Mouse (Mus musculus) spleen, adult 18-20 months (tissue): ENCODE results near the gene 4933416C03Rik.

Source experiments
- DNase-seq, 2 experiments: peaks; one replicate each; pipeline ENCODE4 v3.0.0; 2022; ENCODE audit warnings: mixed read lengths in 2 of 2

Gene 4933416C03Rik

GRCm38 (mm10) chr10:116078636-116079035 lies 35.1 kb downstream of the 4933416C03Rik start:
- DNase-seq = no peak

DNA sequence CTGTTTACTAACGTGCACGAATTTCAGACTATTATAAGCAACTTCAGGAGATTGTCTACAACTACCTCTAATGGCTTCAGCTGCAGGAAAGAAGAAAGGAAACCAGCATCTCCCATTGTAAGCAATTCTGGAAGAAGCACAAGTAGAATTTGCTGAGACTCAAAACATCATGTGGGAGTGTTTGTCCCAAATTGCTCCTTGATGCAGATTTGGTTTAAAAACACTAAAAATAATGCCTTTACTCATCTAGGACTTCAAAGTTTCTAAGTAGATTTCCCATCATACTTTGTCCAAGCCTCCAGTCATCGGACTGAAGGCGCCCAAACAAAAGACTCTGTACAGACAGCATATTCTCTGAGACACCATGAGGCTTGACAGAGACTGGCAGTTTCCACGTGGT lies 37.8 kb downstream of the 4933416C03Rik start:
- no peak for DNase-seq
